In genomic region chr3:68713550-68713949, GRCm38 (mm10) we compare ENCODE assay signal across 8 mouse cellular contexts. TPM values are rescaled to one million over a fixed set of nuclear protein-coding genes. Genes with fewer than 3 reads are reported as not detected.
DNase-seq lines count a peak whose midpoint lies in the region; ATAC-seq lines count a peak whose summit lies in the region.

No protein-coding gene starts in this region.

- peak; percentile 42; the same call in 1 of the 2 replicates for ATAC-seq in forebrain, embryonic 13.5 days
- ATAC-seq in limb, embryonic 15.5 days (ENCODE audit: insufficient number of reproducible peaks, low FRiP score, low TSS enrichment, low read depth): no peak
- ATAC-seq in monocyte, adult 5-6 weeks (replicated peaks; ENCODE audit: insufficient number of reproducible peaks, low FRiP score, low TSS enrichment, poor library complexity, severe bottlenecking): no peak; the same call in 1 of the 2 replicates

- no peaks in the 10 kb centered on the region for H3K9me3 ChIP-seq in forebrain, embryonic 13.5 days (replicated peaks)
- no peaks in the 10 kb centered on the region for H3K9me3 ChIP-seq in limb, embryonic 15.5 days

- no peak overlapping the region for H3K27ac ChIP-seq in forebrain, embryonic 13.5 days
- H3K27ac ChIP-seq in limb, embryonic 15.5 days: no peak overlapping the region

- 16% methylated on average over 7 of the region's 7 CpGs for WGBS in forebrain, embryonic 13.5 days
- WGBS in limb, embryonic 15.5 days: 9% methylated on average over 7 of the region's 7 CpGs

- no peak overlapping the region for H3K4me2 ChIP-seq in forebrain, embryonic 13.5 days
- 0 out of 2 replicates have a peak overlapping the region, but pooled peaks have one; percentile 10 for H3K4me2 ChIP-seq in limb, embryonic 15.5 days

- H3K36me3 ChIP-seq in forebrain, embryonic 13.5 days (ENCODE audit: poor library complexity, severe bottlenecking): no peaks in the 10 kb centered on the region
- H3K36me3 ChIP-seq in limb, embryonic 15.5 days: no peaks in the 10 kb centered on the region

- DNase-seq in urinary bladder, postnatal 36 days (ENCODE audit: low spot score in 2 of 2): peak; percentile 32 to 41
- DNase-seq in urinary bladder, adult 2 months (ENCODE audit: low spot score): no peak
- DNase-seq in c-Kit-negative CD71-positive TER-119-positive erythroid progenitor cells, embryonic 14.5 days (ENCODE audit: low read depth, low spot score): peak; percentile 13
- peak; percentile 35 for DNase-seq in hindlimb bud, embryonic 11.5 days (ENCODE audit: extremely low spot score, low read depth, low spot score)
- DNase-seq in neural tube, embryonic 10.5 days (ENCODE audit: extremely low spot score, low spot score): peak; percentile 44

- no peak overlapping the region for H3K4me3 ChIP-seq in forebrain, embryonic 13.5 days
- no peak overlapping the region for H3K4me3 ChIP-seq in limb, embryonic 15.5 days

- no peak overlapping the region for H3K9ac ChIP-seq in forebrain, embryonic 13.5 days
- H3K9ac ChIP-seq in limb, embryonic 15.5 days: no peak overlapping the region

- H3K27me3 ChIP-seq in forebrain, embryonic 13.5 days: no peaks in the 10 kb centered on the region
- H3K27me3 ChIP-seq in limb, embryonic 15.5 days: no peaks in the 10 kb centered on the region

- H3K4me1 ChIP-seq in forebrain, embryonic 13.5 days: no peaks in the 10 kb centered on the region
- peaks cover 2% of the 10 kb centered on the region; the same call in 1 of the 2 replicates for H3K4me1 ChIP-seq in limb, embryonic 15.5 days

RNA-seq across cellular contexts. Expression of gene Il12a, which starts 23.1 kb away (rescaled TPM):
- 0.18 and 0.21 TPM in 2 replicates for polyA plus RNA-seq in urinary bladder, adult 2 months (2012; rRNA removed)
- polyA plus RNA-seq in forebrain, embryonic 13.5 days (2015; fragmentation: Nextera tagmentation; extraction: Ambion mirVana): 0.13 TPM in 1 of 2 replicates, not detected in the other
- polyA plus RNA-seq in limb, embryonic 15.5 days (2015; fragmentation: Nextera tagmentation; extraction: Ambion mirVana): 0.19 and 0.27 TPM in 2 replicates
- total RNA-seq in monocyte, adult 5-6 weeks (2017): 2.3 TPM in 1 of 3 replicates, not detected in the others
